Mouse (Mus musculus) frontal cortex, postnatal 36 days (tissue): ENCODE data around the gene Plcb4.

ENCODE experiments used
- DNase-seq, 2 experiments: peaks; one replicate each; pipeline ENCODE4 v3.0.0; 2022; ENCODE audit warnings: low spot score in 2 of 2

The Plcb4 gene

DNA sequence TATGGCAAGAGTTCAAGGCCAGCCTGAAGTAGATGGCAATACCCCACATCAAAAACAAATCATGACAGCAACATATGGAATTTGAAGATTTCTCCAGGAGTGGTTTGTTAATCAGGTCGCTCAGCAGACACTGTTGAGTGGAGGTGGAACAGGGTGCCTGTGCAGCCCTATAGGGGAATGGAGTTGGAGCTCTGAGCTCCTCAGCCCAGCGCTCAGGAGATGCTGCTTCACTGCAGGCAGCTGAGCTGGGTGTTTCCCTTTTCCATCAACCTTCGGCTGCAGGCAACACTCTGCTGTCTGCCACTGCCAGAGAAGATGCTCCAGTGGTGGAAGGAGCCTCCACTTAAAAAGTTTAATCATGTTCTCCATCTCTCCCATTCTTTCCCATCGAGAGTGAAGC, 149.5 kb downstream of the Plcb4 start:
- no peak for DNase-seq

GRCm38 (mm10) chr2:135810841-135811240, 152.0 kb downstream of the Plcb4 start:
- DNase-seq = no peak

- no peak for DNase-seq
These were observed 152.8 kb downstream of the Plcb4 start for GRCm38 (mm10) chr2:135811453-135812101.

- no peak for DNase-seq
These were observed 154.0 kb downstream of the Plcb4 start for GRCm38 (mm10) chr2:135812701-135813246.

GRCm38 (mm10) chr2:135820691-135821090, 161.9 kb downstream of the Plcb4 start:
- DNase-seq = no peak

- DNase-seq = no peak
These were observed 164.9 kb downstream of the Plcb4 start for GRCm38 (mm10) chr2:135823690-135824089.

DNA sequence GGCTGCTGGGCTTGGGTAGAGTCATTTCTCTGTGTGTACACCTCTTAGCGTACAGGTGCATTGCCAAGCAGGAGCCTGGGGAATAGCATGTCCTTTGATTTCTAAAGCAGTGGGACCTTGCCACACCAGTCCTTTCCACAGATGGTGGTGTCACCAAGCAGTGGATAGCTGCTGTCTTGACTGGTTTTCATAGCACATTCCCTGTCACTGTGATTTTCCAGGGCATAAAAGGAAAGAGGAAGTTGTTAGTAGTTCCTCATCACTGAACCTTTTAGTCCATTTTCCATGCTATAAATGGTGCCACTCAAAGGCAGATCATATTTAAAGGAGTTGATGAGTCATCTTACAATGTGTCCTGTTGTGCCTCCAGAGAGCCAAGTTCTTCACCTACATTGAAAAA, 165.9 kb downstream of the Plcb4 start:
- no peak for DNase-seq

DNA sequence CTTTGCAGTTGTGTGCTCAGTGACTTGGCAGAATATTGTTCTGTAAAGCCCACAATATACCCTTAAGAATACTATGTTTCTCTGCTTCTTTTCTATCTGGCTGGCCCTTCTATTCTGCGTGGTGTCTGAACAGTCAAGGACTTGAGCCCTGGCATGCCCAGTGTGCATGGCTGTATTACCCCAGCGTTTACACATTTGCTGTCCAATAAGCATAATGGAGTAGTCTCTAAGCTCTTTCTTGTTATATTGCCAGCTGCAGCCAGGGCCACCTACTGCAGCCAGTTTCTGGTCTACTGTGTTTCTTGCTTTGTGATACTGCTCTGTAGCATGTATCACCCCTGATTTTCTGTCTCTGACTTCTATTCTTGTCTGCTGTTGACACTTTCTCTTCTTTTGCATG, 166.8 kb downstream of the Plcb4 start:
- DNase-seq = no peak

DNA sequence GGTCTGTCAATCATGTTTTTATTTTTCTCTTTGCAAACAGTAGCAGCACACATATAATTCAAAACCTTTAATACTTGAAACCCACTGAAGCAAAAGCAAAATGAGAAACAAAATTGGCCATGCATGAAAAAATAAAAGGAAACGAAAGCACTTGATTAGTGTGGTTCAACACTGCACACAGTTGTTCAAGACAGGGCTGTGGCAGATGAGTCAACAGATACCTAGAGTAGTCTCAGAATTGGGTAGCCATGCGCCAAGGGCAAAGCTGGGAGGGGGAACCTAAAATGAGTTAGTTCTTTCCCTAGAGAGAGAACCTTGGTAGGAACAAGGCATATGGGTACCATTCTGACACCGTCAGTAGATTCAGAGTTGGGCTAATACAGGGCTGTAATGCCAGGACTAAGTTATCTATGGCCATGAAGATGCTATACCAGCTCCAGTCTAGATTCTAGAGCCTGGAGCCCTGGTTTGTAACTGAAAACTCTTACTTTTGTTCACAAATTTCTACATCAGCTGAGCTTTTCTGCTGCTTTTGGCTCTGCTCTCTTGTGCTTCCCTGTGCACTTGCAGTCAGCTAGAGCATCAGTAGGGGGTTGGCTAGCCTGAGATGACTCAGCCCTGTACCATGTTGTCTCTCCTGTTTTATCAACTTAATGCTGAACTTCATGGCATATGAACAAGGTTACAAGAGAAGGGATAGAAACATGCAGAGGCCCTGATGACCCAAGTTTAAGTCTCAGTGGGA, 168.0 kb downstream of the Plcb4 start:
- no peak for DNase-seq

- no peak for DNase-seq
These were observed 169.6 kb downstream of the Plcb4 start for GRCm38 (mm10) chr2:135828446-135828845.

DNA sequence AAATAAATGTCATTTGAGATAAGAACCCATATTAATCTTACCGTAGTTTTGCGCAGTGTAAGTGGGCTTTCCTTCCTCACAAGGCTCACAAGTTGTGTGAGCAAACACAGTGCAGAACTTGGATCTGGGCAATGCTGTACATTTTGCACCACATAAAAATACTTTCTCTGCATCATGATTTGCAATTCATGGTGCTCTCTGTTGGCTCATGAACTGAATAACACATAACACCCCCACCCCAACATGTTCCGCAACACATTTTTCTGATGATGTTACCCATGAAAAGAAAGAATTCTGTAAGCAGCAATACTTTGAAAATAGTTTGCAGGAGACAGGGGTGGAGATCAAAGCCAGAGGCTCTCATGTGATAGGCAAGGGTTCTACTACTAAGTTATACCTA, 174.9 kb downstream of the Plcb4 start:
- DNase-seq = peak in 1 of 2 experiments; percentile 37

- DNase-seq = no peak
These were observed 175.6 kb downstream of the Plcb4 start for GRCm38 (mm10) chr2:135834435-135834834.

- DNase-seq = no peak
These were observed 177.1 kb downstream of the Plcb4 start for GRCm38 (mm10) chr2:135835911-135836310.

DNA sequence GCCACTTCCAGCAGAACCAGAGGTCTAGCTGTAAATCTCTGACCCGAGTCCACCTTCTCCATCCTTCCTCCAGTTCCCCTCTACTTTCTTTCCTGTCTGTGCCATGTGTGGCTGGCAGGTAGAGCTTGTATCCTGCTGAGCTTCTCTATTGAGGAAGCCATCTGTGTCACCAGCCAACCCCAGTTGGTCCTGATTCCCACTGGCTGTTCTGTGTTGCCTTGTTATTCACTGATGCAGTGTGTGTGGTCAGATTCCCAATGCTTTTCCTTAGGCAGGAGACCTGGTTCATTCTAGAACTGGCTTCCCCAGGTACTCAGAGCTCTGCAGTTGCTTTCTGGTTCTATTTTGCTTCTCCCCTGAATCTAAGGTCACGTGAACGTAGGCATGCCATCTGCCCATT, 177.6 kb downstream of the Plcb4 start:
- no peak for DNase-seq

DNA sequence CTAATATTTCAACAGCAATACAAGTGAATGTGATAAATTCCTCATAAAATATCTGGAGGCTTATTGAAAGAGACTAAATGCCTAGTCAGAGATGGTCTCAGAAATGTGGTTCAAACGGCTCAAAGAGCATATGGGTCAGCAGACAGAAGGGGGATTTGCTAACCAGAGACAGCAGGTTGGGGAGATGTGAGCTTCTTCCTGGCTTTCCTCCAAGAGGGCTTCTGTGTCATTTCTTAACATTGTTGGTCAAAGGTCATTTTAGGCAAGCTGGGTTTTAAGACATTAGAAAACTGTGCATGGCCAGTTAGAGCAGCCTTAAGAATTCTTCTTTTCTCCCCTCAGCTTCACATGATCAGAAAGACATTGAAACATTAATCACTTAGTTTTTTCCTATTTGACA, 178.9 kb downstream of the Plcb4 start:
- no peak for DNase-seq

DNA sequence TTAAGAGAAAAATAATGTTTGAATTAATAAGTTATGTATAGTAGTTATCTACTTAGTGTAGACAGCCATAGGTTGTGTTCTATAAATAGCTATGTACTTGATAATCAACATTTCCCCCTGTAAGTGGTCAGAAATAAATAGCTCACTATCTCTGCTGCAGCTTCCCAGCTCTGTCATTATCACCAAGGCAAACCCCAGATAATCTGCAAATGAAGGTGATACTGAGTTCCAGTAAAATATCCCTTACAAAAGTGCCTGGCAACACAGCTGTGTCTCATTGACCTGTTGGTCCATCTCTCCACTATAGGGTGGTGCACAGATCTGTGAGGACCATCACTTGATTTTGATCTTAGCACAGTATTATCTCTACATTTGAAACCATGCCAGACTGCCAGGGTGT, 179.3 kb downstream of the Plcb4 start:
- no peak for DNase-seq

- DNase-seq = peak; percentile 31 to 51
These were observed 180.0 kb downstream of the Plcb4 start for GRCm38 (mm10) chr2:135838651-135839286.

DNA sequence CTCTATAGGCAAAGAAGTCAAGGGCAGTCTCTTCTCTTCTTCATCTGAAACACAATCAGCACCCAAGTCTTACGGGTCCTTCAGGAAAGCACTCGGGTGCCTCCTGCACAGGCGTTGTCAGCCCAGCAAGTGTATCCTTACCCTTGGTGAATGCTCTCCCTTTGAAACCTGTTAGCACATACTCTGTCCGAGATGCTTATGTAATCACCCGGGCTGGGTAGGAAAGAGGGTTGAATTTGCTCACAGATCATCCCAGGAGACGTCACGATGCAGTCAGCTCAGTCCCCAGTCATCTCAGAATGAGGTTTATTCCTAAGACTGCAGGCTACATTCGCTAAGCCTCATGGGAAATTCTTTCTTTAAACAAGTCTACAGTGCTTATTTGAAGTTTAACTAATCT, 184.9 kb downstream of the Plcb4 start:
- DNase-seq = no peak

GRCm38 (mm10) chr2:135846903-135847302, 188.1 kb downstream of the Plcb4 start:
- DNase-seq = no peak

DNA sequence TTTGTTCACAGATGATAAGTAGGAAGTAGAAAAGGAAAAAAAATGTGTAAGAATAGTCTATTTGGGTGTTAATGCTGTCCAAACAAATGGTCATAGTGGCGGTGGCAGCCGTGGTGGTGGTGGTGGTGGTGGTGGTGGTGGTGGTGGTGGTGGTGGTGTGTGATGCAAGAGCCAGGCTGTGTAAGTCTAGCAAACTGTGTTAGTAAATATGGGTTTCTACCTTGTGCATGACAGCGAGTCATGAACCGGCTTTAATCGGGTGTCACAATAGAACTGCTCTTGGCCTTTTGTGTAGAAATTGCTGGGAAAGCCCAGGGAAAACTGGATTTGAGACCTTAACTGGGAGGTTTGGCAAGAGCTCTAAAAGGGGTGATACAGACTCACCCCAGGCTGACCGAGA, 188.9 kb downstream of the Plcb4 start:
- no peak for DNase-seq

GRCm38 (mm10) chr2:135848169-135848568, 189.4 kb downstream of the Plcb4 start:
- DNase-seq = no peak

DNA sequence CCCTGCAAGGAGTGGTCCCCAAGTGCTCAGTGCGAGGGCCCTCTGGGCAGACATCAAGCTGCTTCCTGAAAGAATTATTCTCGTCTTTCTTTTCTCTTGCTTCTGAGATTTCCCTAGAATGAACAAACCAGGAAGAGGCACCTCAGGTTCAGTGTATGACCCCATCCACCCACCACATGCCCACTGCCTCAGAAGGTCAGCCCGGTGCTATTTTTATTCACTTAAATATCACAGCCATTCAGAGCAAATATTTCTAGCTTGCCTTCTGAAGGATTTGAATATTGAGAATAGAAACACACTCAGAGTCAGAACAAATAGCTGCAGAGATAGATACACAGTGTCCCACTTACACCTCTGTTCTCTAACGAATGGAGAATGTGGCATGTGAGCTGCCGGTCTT, 193.2 kb downstream of the Plcb4 start:
- no peak for DNase-seq

GRCm38 (mm10) chr2:135853085-135853484, 194.3 kb downstream of the Plcb4 start:
- no peak for DNase-seq
